Mouse (Mus musculus) ovary, adult 10 weeks (tissue): ENCODE data around the gene Khsrp. TPM values are rescaled to one million over a fixed set of nuclear protein-coding genes. Genes with fewer than 3 reads are reported as not detected.

ENCODE experiments used
- polyA plus RNA-seq: library from polyadenylated mRNA; stranded (reverse); fragments of 350-450 nt; fragmentation: Illumina TruSeq; extraction: RNeasy Lipid Tissue Mini Kit (QIAGEN cat#74804); gene quantifications from one replicate; pipeline ENCODE4 v1.2.3, GENCODE M21; 2014

Gene Khsrp
- 12.5 TPM for polyA plus RNA-seq

DNA sequence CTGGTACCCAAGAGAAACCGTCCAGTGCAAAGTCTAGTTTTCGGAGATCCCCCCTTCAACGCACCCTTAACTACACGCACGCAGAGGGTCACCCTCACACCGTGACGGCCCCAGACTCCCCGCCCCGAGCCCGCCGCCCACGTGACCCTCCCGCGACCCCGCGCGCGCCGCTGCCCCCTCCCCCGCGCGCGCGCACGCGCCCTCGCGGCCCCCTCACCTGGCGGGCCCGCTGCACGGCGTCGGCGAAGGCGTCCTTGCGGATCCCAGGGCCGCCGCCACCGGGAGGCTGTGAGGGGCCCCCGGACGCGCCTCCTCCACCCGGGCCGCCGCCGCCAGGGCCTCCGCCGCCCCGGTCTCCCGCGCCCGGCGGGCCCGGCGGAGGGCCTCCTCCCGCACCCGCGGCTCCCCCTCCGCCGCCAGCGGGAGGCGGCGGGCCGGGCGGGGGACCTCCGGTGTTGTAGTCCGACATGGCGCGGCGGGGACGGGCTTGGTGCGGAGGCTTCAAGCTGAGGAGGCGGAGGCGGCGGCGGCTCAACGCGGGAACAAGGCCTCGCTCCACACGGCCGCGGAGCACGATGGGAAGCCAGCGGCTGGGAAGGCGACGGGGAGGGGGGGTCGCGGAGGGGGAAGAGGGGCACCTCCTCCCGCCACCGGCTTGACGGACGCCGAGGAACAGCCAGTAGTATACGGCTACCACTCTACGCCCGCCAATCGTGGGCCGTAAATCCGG lies at the start of gene Khsrp:
Gene Khsrp, minus strand, starts transcription at position 592 of the 730 bp plus-strand sequence.

DNA sequence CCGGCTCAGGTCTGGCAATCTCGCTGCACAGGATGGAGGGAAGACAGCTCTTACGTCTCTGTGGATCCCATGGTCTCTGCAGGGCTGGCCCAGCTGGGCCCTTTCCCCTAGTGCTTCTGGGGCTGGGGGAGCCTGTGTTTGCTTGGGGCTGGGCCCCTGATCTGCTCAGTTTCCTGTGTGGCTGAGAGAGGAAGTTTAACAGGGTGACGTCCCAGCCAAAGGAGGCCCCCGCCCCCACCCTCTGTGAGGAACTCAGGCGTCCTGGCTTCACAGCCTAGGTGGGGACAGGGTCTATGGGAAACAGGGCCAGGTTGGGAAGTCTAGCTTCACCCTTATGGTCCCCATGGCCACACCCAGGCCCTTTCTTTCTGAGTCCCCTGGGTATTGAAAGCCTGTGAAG lies 47.0 kb upstream of the Khsrp start, which contains the start of gene Dennd1c:
Gene Dennd1c, minus strand, starts transcription at position 179 of the 400 bp plus-strand sequence.

DNA sequence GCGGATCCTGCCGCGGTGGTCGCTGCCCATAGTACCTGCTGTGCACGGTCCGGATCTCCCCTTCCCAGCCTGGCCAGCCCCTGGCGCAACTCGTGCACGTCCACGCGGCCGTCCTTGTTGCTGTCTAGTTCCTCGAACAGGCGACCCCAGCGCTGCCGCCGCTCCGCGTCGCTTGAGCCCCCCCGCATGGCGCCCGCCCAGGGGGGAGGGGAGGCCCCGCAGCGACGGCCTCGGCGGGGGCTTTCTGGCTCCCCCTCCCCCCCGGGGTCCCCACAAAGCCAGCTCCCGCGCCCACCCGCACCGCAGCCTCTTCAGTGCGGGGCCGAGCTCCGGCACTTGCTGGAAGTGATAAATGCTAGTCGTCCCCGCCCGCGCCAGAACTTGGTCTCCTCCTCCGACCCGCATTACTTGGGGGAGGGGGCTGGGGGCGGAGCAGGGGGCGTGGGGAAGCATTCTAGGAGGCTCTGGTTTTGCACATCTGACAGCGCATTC lies 28.2 kb upstream of the Khsrp start, which contains the start of gene Slc25a23:
Gene Slc25a23, minus strand, starts transcription at position 378 of the 492 bp plus-strand sequence.

DNA sequence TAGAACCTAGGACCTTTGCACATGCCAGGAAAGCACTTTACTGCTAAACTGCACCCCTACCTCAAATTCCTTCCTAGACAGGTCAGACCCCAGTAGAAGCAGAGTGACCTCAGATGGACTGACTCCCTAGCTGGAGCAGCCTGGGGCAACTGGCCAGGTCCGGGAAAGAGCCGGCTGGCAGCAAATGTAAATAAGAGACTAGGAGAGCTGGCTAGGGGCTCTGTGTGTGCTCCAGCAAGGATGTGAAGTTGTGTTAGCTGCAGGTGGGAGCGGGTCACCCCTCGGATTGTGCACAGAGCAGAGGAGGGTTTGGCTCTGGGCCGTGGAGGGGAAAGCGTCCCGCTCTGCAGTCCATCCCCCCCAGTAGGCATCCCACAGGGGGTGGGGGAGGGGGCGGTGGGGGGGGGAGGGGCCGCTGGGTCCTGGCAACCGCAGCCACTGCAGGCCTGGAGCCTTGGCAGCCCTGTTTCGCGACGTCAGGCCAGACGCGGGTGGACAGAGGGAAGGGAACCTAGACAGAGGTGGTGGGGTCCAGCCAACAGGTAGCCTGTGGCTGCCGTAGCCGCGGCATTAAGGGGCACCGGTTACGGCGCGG lies 27.7 kb upstream of the Khsrp start, which contains the start of gene Crb3:
Gene Crb3, plus strand, starts transcription at position 215 of the 595 bp plus-strand sequence.

DNA sequence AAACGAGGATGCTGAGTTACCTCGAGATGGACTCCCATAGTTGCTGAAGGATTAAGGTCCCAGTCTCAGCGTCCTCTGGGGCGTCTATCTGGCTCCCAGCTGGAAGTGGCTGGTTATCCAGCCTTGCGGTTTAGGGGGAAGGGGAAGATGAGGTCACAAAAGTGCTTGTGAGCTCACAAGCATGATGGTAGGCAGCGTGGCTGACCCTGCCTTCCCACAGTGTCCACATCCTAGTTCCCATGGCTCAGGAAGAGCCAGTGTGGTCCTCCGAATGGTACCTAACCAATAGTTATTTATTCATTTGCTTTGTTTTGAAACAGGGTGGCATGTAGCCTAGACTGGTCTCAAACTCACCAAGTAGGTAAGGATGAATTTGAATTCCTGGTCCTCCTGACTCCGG lies 10.2 kb upstream of the Khsrp start, which contains the start of gene Slc25a41:
Gene Slc25a41, minus strand, starts transcription at position 101 of the 400 bp plus-strand sequence.

DNA sequence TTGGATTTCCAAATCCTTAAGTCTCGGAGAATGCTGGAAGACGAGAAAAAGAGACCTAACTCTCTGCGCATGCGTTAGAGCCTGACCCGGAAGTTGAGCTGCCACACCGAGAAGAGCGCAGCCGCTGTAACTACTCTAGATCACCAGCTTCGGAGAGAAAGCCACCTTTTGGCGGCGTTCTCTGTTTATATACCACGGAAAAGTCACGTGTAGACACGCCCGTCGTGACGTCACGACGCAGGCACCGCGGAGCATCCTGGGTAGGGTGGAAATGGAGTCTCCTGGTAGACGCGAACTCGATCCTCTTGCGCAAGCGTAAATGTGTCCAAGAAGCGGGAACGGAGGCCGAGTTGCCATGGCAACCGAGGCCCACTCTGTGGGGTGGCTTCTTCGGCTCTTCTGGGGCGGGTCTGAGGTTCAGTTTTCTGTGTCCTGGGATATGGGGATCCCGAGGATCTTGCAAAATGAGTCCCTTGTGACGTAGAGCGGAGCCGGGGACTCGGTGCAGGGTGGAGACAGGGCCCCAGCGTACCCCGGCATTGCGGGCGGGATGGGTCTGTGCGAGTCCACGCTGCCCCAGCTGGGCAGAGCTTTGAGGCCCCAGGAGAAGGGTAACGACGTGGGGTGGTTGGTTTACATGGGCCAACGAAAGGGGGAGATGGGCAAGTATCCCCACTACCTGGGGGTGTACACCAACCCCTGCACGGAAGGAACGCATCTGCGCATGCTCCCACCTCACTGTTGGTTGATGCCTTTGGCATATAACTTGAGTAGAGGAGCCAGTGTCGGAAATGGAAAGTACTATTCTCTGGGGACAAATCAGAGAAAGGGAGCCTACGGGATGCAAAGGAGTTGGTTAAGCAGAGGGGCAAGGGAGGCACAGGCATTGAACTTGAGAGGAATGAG lies 19.8 kb downstream of the Khsrp start, which contains the start of the genes Gtf2f1 and Gm17949:
Gene Gtf2f1, minus strand, starts transcription at position 53 of the 906 bp plus-strand sequence.
Gene Gm17949, plus strand, starts transcription at position 234 of the 906 bp plus-strand sequence.

DNA sequence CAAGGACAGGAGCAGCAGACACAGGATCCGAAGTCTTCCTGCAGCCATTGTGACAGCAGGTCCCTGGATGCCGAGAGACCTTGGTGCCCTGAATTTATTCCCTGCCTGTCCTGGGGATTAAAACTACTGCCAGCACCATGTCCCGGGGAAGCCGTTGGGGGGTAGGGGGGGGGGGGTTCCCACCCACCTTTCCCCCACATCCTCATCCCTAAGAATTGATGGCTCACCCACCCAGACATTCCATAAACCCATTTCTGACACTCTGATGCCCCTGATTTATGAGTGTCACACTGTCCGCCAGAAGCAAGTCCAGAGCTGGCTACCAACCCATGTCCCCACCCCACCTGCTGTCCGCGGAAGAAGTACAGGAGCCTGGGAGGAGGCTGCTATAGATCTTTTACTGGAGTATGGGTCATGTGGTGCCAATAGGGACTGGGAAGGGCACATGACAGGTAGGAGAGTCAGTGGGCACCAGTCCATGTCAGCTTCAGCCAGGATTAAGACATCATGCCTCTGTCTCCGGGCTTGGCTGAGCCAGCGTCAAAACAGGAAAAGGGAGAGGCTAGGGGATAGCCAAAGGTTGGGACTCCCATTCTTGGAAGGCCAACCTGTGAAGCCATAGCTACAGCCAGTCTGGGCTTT lies 31.2 kb downstream of the Khsrp start, which contains the start of gene Pspn:
Gene Pspn, minus strand, starts transcription at position 51 of the 642 bp plus-strand sequence.

DNA sequence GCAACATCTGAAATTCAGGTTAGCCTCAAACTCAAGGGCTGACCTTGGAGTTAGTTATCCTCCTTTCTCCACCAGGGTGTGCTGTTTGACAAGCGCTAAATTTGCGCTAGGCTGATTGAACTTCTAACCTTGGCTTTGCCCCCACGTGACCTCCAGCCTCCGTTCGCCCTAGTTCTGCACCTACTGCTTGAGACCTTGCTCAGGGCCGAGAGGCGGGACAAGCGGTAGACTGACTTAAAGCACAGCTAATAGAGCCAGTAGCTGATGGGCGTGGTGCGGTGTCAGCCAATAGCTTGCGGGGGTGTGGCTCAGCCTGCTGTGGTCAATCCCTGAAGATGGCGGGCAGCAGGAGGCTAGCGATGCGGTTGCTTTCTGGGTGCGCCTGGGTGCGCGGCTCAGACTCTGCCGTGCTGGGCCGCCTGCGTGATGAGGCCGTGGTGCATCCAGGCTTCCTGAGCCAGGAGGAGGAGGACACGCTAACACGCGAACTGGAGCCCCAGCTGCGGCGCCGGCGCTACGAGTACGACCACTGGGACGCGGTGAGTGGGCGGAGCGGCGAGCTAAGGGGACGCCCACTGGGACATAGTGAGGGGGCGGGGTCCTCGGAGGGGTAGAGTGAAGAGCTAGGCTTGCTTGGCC lies 34.2 kb downstream of the Khsrp start, which contains the start of gene Alkbh7:
Gene Alkbh7, plus strand, starts transcription at position 311 of the 639 bp plus-strand sequence.

DNA sequence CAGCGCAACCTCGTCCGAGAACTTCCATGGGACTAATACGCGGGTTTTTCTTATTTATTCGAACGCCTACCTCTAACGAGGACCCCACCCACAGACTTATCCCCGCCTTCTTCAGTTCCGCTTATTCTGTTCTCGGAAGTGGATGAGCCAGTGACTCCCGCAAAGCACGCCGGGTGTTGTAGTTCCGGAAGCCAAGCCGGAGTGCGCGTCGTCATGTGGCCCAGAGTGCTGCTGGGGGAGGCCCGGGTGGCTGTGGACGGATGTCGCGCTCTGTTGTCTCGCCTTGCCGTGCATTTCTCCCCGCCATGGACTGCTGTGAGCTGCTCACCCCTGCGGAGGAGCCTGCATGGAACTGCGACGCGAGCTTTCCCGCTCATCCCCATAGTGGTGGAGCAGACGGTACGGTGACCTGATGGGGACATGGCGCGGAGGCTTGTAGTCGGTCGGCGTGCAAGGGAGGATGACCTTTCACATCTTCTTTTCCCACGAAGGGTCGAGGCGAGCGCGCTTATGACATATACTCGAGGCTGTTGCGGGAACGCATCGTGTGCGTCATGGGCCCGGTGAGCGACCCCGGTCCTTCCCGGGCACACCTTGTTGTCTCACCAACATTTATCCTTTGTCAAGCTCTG lies 41.1 kb downstream of the Khsrp start, which contains the start of gene Clpp:
Gene Clpp, plus strand, starts transcription at position 191 of the 632 bp plus-strand sequence.

DNA sequence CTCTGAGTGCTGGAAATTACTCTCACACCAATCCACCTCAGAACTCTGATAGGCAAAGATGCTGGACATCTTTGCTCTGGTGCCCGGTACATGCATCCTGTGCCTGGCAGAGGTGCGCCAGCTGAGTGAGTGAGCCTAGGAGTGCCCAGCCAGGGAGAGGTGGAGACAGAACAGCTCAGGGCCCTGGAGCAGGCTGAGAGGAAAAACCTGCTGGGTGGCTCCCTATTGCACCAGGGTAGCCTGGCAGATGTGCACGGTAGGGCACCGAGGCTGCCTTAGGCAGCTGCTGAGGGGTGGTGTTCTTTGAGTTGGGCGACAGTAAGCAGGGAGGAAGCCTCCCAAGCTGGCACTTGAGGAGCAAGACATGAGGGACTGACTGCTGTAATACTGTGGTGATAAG lies 49.3 kb downstream of the Khsrp start, which contains the start of gene Acer1:
Gene Acer1, minus strand, starts transcription at position 114 of the 400 bp plus-strand sequence.

Other genes with a start within 250 kb of the Khsrp start
- gene Rfx2, start 200.5 kb downstream of the Khsrp start, polyA plus RNA-seq = 0.26 TPM
- gene Acsbg2, start 157.1 kb downstream of the Khsrp start, polyA plus RNA-seq = not detected
- not detected for gene 1700061G19Rik, start 156.0 kb downstream of the Khsrp start, polyA plus RNA-seq
- gene Mllt1, start 96.1 kb downstream of the Khsrp start, polyA plus RNA-seq = 0.83 TPM
- not detected for gene Acer1, start 49.4 kb downstream of the Khsrp start, polyA plus RNA-seq
- gene Clpp, start 41.2 kb downstream of the Khsrp start, polyA plus RNA-seq = 1.4 TPM
- 1.5 TPM for gene Alkbh7, start 34.2 kb downstream of the Khsrp start, polyA plus RNA-seq
- not detected for gene Pspn, start 31.5 kb downstream of the Khsrp start, polyA plus RNA-seq
- 3.4 TPM for gene Gtf2f1, start 20.2 kb downstream of the Khsrp start, polyA plus RNA-seq
- gene Gm17949, start 20.1 kb downstream of the Khsrp start, polyA plus RNA-seq = not detected
- gene Slc25a41, start 10.1 kb upstream of the Khsrp start, polyA plus RNA-seq = not detected
- gene Crb3, start 27.6 kb upstream of the Khsrp start, polyA plus RNA-seq = 1.6 TPM
- 16.6 TPM for gene Slc25a23, start 28.3 kb upstream of the Khsrp start, polyA plus RNA-seq
- gene Dennd1c, start 47.0 kb upstream of the Khsrp start, polyA plus RNA-seq = 1.6 TPM
- gene Tubb4a, start 56.3 kb upstream of the Khsrp start, polyA plus RNA-seq = 0.66 TPM
- gene Tnfsf9, start 73.8 kb upstream of the Khsrp start, polyA plus RNA-seq = 1.3 TPM
- not detected for gene Cd70, start 118.3 kb upstream of the Khsrp start, polyA plus RNA-seq
- gene Tnfsf14, start 162.7 kb upstream of the Khsrp start, polyA plus RNA-seq = not detected
- gene C3, start 196.6 kb upstream of the Khsrp start, polyA plus RNA-seq = 151 TPM
- gene Gpr108, start 216.9 kb upstream of the Khsrp start, polyA plus RNA-seq = 1.1 TPM
- gene Trip10, start 217.9 kb upstream of the Khsrp start, polyA plus RNA-seq = 1.5 TPM
- gene Vav1, start 247.6 kb upstream of the Khsrp start, polyA plus RNA-seq = 0.26 TPM